Mouse (Mus musculus) ES-Bruce4 (cell line): Measurements from ENCODE around the gene Pus3. TPM values are rescaled to one million over a fixed set of nuclear protein-coding genes. Genes with fewer than 3 reads are reported as not detected.

Experiments used
- H3K27ac ChIP-seq: 2 replicates; pipeline ENCODE4 v1.5.1; 2012; ENCODE audit warnings: low read length, inconsistent platforms; ENCODE audit not compliant: insufficient read depth
- H3K27me3 ChIP-seq: 2 replicates; pipeline ENCODE4 v1.6.1; 2012; ENCODE audit warnings: mild to moderate bottlenecking, low read length, inconsistent platforms; ENCODE audit not compliant: control insufficient read depth, poor library complexity, insufficient read depth, severe bottlenecking
- H3K36me3 ChIP-seq: 2 replicates; pipeline ENCODE4 v1.6.1; 2012; ENCODE audit warnings: inconsistent platforms, mild to moderate bottlenecking, low read length, moderate library complexity; ENCODE audit not compliant: control insufficient read depth, poor library complexity, insufficient read depth, severe bottlenecking
- H3K4me1 ChIP-seq: one replicate; pipeline ENCODE4 v1.8.1; 2011; ENCODE audit warnings: low read length; ENCODE audit not compliant: control insufficient read depth, insufficient read depth
- H3K4me3 ChIP-seq: 2 replicates; pipeline ENCODE4 v1.5.1; 2011; ENCODE audit warnings: low read depth, mild to moderate bottlenecking, low read length
- H3K9ac ChIP-seq: 2 replicates; pipeline ENCODE4 v1.6.1; 2012; ENCODE audit warnings: low read depth, mild to moderate bottlenecking, inconsistent platforms; ENCODE audit not compliant: poor library complexity, severe bottlenecking
- H3K9me3 ChIP-seq: replicated peaks from 2 replicates; pipeline ENCODE4 v1.6.1; 2012; ENCODE audit warnings: mild to moderate bottlenecking, low read length, inconsistent platforms; ENCODE audit not compliant: control insufficient read depth, poor library complexity, insufficient read depth, severe bottlenecking
- CTCF ChIP-seq: IDR thresholded peaks from one replicate; pipeline ENCODE4 v1.8.1; 2011; ENCODE audit warnings: low read depth, low read length
- EP300 ChIP-seq: IDR thresholded peaks from 2 replicates; pipeline ENCODE4 v1.6.1; 2011; ENCODE audit warnings: low read depth, low read length; ENCODE audit not compliant: insufficient read depth
- POLR2A ChIP-seq: IDR thresholded peaks from one replicate; pipeline ENCODE4 v1.8.1; 2011; ENCODE audit warnings: low read length; ENCODE audit not compliant: insufficient read depth
- polyA plus RNA-seq: library from polyadenylated mRNA; stranded (reverse); fragments of >200 nt; gene quantifications from 2 replicates; pipeline ENCODE4 v1.2.4, GENCODE M21; 2011; ENCODE audit warnings: low read depth; ENCODE audit not compliant: missing spikeins, insufficient read depth, insufficient read length

The Pus3 gene
- polyA plus RNA-seq, 1 experiment = 20.3 TPM

DNA sequence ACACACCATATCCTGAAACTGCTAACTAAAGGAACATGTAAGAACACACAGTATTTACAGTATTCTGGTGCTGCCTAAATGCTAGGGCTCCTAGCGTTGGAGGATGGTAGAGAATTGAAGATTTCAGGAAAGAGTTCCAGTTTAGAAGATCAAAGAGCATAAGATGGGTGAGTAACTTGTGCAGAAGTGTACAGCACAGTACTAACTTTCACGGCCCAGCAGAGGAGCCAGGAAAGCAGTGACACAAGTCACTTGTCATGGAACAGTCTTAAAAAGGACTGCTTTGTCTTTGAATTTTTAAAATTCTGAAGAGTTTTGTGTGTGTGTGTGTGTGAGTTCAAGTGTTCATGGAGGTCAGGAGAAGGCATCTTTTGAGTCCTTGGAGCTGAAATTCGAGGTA lies 9.6 kb downstream of the Pus3 start:
- H3K4me3 ChIP-seq = no peak overlapping the region
- H3K9me3 ChIP-seq = no peaks in the 10 kb centered on the region
- no peak overlapping the region for H3K9ac ChIP-seq
- H3K27ac ChIP-seq = no peak overlapping the region
- H3K27me3 ChIP-seq = no peaks in the 10 kb centered on the region
- H3K4me1 ChIP-seq = no peaks in the 10 kb centered on the region
- TF ChIP-seq CTCF = no peak
- TF ChIP-seq EP300 = no peak
- no peak for TF ChIP-seq POLR2A
- peaks cover 46% of the 10 kb centered on the region for H3K36me3 ChIP-seq

DNA sequence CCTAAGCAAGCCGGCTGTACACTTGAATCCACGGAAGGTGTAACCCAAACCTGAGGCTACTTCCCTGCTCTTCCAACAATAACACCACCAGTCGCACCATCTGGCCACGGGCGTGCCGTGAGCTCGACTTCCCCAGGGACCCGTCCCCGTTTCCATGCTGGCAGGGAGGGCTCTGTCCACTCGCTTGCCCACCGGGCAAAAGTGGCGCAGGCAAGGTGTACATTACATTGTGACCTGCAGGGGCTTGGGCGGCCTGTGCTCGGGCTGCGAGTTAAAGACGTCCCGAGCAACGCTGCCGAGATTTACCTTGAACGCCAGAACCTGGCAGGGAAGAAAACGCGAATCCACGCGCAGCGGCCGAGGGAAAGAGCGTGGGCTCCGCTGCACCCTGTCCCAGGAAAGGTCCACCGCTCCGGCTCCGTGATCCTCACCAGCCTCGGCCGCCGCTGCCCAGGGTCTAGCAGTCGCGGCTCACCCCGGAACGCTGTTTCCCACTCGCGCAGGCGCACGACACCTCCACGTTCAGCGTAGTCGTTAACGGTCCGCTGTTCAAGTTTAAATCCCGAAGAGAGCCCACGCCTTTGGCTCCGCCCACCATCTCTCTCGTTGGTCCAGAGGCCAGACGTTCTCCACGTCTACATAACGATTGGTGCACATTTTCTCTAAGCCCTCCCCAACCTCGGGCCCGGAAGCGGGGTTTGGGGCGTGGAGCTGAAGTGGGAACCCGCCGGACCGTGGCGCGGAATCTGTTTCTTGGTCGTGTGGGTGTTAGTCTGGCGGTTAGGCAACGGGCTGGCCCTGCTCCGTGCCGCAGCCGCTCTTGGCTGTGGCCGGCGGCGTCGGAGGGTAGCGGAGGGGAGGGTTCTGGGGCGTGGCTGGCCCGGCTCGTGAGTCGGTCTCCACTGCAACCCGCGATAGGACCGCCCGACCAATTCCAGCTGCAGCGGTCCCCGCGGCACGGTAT lies 11.5 kb downstream of the Pus3 start, which contains the start of the genes Pate2 and Hyls1:
TSS of gene Pate2 (plus strand) at position 714 of the 964 bp plus-strand sequence.
TSS of gene Hyls1 (minus strand) at position 828 of the 964 bp plus-strand sequence.
- Histone ChIP-seq H3K4me3 (peak within 1 kb of the TSS; percentile 81), H3K27me3 (no peaks in the 10 kb centered on the region), H3K9me3 (no peaks in the 10 kb centered on the region), H3K36me3 (peaks cover 35% of the 10 kb centered on the region), H3K9ac (peak within 1 kb of the TSS; percentile 61), H3K27ac (peak within 1 kb of the TSS; percentile 47), H3K4me1 (no peaks in the 10 kb centered on the region)
- TF ChIP-seq CTCF = no peak
- peak; percentile 48 for TF ChIP-seq POLR2A

- no peaks in the 10 kb centered on the region for H3K4me1 ChIP-seq
- no peak overlapping the region for H3K27ac ChIP-seq
- no peak for TF ChIP-seq CTCF
- TF ChIP-seq EP300 = no peak
- no peak for TF ChIP-seq POLR2A
- H3K36me3 ChIP-seq = peaks cover 27% of the 10 kb centered on the region
- peak overlapping the region; percentile 50 for H3K4me3 ChIP-seq
- H3K27me3 ChIP-seq = no peaks in the 10 kb centered on the region
- H3K9ac ChIP-seq = peak overlapping the region; percentile 61
- H3K9me3 ChIP-seq = no peaks in the 10 kb centered on the region
These were observed 12.3 kb downstream of the Pus3 start for GRCm38 (mm10) chr9:35570663-35571062.

DNA sequence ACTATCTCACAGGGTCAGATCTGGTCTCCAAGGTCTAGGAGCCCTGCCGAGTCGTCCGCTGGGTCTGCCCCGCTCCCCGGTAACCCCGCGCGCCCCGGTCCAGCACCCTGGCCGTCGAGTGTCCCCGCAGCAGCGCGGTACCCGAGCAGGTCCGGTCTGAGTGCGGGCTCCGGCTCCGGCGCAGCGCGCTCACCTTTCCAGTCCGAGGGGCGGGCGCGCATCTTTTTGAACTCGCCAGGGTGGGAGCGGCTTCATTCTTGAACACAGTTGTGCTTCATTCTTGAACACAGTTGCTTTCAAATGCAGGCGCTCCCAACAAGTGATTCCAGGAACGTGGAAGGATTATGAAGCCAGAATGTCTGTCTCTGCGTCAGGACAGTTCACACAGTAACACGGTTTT lies 16.0 kb downstream of the Pus3 start:
- no peaks in the 10 kb centered on the region for H3K36me3 ChIP-seq
- H3K9me3 ChIP-seq = no peaks in the 10 kb centered on the region
- H3K4me3 ChIP-seq = peak overlapping the region; percentile 52
- no peaks in the 10 kb centered on the region for H3K27me3 ChIP-seq
- H3K9ac ChIP-seq = peak overlapping the region; percentile 47; the same call in 1 of the 2 replicates
- H3K27ac ChIP-seq = no peak overlapping the region
- TF ChIP-seq POLR2A (no peak), EP300 (no peak), CTCF (no peak)
- no peaks in the 10 kb centered on the region for H3K4me1 ChIP-seq

DNA sequence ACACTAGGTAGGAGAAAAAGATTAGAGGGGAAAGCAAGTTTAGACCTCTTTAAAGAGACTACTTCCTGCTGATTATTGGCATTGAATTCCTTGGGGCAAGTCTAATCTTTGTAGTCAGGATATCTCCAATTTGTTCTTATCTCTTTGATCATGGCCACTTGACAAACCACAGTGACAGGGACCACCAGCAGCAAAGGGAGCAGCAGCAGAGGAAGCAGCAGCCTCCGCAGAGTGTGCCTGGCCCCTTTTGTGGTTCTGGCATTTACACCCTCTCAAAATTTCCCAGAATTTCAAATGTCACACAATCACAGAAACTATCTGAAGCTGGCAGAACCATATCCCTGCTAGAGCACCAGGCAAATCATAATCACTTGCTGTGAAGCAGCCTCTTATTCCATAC lies 29.3 kb downstream of the Pus3 start:
- Histone ChIP-seq H3K27me3 (no peaks in the 10 kb centered on the region), H3K36me3 (no peaks in the 10 kb centered on the region), H3K4me3 (no peak overlapping the region), H3K9me3 (no peaks in the 10 kb centered on the region), H3K4me1 (no peaks in the 10 kb centered on the region), H3K27ac (no peak overlapping the region), H3K9ac (no peak overlapping the region)
- TF ChIP-seq CTCF (no peak), EP300 (no peak), POLR2A (no peak)

DNA sequence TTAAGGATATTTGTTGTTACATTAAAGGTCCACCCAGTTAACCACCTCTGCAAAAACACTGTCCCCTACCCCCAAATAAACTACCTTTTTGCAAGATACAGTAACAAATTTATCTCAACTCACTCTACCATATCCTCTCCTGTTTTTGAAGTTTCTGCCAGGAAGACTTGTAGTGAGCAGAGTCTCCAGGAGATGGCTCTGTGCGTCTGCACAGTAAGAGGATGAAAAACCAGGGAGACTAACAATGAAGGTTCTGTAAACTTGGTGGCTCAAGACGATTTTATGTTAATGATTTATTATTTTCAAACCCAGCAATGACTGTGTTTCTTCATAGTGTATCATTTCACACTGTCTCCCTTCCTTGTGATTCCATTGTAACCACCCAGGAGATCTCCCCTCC lies 34.5 kb downstream of the Pus3 start:
- Histone ChIP-seq H3K9me3 (no peaks in the 10 kb centered on the region), H3K4me3 (no peak overlapping the region), H3K27me3 (no peaks in the 10 kb centered on the region), H3K4me1 (no peaks in the 10 kb centered on the region), H3K36me3 (no peaks in the 10 kb centered on the region), H3K27ac (no peak overlapping the region), H3K9ac (no peak overlapping the region)
- no peak for TF ChIP-seq POLR2A
- peak; percentile 19 for TF ChIP-seq CTCF
